Mouse (Mus musculus): ENCODE measurements around the gene Tmem104.

Tmem104 gene

GRCm38 (mm10) chr11:115228430-115228829 is 41.1 kb downstream of the Tmem104 start:
- no peak for DNase-seq (ENCODE audit: low read depth in 2 of 2, low spot score in 2 of 2)

- no peak for DNase-seq (ENCODE audit: low read depth in 2 of 2, low spot score in 2 of 2)
Observed at GRCm38 (mm10) chr11:115229021-115229930, 42.0 kb downstream of the Tmem104 start.

DNA sequence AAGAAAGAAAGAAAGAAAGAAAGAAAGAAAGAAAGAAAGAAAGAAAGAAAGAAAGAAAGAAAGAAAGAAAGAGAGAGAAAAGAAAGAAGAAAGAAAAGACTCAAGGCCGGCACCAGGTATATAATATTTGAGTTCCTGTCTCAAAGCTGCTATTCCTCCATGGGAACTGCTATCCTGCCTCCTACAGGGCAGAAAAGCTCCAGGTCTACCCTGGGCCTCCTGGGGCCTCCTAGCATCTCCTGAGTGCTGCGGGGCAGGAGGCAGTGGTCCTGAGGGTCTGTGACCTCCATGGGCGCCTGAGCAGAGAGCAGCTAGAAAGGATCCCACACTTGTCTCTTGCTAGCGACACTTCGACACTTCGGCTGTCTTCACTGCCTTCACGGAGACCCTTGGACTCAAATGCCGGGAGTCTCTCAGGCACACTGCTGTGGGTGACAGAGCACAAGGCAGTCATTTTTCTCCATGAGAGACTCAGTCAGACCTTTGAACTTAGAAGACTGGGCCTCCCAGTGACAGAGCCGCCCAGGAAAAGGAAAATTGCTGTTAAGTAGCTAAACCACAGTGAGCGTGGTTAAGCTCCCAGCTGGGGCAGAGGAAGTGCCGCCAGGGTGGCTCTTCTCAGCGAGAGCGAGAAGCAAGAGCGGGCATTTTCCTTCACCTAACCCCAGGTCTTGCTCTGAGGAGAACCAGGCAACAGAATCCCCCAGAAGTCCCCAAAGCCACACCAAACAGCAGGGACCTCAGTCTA is 44.1 kb downstream of the Tmem104 start:
- peak; percentile 52 to 64 for DNase-seq (ENCODE audit: low read depth in 2 of 2, low spot score in 2 of 2)

- no peak for DNase-seq (ENCODE audit: low read depth in 2 of 2, low spot score in 2 of 2)
Observed at GRCm38 (mm10) chr11:115231924-115232323, 44.6 kb downstream of the Tmem104 start.

GRCm38 (mm10) chr11:115232889-115233288 is 45.6 kb downstream of the Tmem104 start:
- DNase-seq (ENCODE audit: low read depth in 2 of 2, low spot score in 2 of 2), result no peak

DNA sequence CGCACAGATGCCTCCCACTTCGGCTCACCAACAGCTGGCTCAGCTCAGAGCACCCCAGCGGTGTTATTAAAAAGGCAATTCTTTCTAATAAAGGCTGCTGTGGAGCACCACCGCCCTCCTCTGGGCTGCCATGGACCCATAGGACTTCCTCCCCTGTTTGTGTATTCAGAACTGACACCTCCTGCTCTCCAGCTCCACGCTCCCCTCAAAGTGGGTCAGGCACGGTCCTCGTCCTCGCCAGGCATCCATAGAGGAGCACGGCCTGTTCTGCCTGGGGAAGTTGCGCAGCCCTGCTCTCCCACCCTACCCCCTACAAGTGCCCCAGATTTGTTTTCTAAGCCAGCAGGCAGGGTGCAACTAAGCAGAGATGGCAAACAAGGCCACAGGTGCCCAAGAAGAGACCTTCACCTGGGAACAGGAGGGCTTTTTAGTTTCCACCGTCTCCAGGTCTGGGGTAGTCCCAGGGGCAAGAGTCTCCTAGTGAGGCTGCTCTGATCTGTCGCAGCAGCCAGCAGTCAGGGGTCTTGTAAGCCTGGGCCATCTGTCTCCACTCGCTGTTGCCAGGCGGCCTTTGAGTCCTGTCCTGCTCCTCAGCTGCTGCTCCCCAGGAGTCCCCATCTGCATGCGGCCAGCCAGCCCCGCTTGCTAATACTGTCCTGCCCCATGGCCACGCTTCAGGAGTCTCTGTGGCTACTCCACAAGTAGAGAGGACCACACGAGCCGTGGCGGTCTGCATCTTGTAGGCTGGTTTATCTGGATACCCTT is 46.4 kb downstream of the Tmem104 start:
- no peak for DNase-seq (ENCODE audit: low read depth in 2 of 2, low spot score in 2 of 2)

- no peak for DNase-seq (ENCODE audit: low read depth in 2 of 2, low spot score in 2 of 2)
Observed at GRCm38 (mm10) chr11:115234320-115235044, 47.2 kb downstream of the Tmem104 start.

DNA sequence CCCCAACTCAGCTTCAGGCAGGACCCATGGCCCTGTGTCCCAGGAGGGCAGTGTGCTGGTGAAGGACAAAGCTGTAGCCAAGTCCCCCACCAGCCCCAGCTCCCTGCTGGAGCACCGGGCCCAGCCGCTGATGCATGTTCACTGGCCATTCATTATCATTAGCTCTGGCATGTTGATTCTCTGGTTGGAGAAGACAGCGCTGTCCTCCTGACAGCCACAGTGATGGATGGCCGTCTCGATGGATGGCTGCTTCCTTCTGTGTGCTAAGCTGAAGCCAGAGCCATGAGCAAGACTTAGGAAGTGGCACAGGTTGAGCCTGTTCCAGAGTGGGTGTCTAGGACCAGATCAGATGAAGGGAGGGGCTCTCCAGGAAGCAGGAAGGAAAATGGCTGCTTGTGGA is 49.3 kb downstream of the Tmem104 start:
- DNase-seq (ENCODE audit: low read depth in 2 of 2, low spot score in 2 of 2), result no peak

DNA sequence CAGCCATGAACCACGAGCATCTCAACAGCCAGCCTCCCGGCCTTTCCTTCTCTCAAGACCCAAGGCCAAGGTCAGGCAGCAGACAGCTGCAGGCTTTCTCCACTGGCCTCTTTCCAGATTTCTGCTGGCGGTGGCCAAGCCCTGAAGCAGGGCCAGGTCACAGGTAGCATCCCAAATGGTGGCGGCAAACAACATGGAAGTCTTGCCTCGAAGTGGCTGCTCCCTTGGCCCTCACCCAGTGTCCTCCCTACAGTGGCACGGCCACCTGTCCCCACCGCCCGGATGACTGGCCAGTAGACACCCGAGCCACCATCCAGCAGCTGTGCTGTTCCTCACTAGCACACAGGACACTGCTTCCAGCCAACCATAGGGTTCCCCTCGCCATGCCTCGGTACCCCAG is 54.1 kb downstream of the Tmem104 start:
- DNase-seq (ENCODE audit: low read depth in 2 of 2, low spot score in 2 of 2), result no peak

DNA sequence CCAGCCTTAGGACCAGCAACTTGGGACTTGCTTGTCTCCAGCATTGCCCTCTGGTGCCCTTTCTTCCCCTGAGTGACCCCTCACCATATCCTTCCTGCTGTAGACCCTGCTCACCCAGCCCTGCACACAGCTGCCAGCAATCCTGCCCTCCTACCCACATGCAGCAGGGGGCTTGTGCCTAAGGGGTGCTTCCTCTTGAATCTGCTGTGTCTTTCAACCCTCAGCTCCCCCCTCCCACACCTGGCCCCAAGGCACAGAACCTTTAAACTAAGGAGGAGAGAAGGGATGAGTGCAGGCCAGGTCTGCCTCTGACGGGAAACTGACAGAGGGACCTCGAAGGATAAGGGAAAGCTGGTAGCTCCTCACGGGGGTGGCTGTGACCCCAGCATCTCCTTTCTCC is 55.5 kb downstream of the Tmem104 start:
- no peak for DNase-seq (ENCODE audit: low read depth in 2 of 2, low spot score in 2 of 2)

DNA sequence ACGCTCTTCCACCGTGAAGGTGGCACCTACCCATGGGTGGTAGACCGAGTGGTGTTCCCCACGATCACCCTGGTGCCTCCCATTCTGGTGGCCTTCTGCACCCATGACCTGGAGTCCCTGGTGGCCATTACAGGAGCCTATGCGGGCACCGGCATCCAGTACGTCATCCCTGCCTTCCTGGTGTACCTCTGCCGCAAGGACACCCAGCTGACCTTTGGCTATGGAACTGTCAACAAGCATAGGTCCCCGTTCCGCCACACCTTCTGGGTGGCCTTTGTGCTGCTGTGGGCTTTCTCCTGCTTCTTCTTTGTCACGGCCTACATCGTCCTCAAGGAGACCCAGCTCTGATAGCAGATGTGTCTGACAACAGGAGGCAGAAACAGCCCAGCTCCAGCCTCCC is 56.5 kb downstream of the Tmem104 start:
- DNase-seq (ENCODE audit: low read depth in 2 of 2, low spot score in 2 of 2), result no peak

- no peak for DNase-seq (ENCODE audit: low read depth in 2 of 2, low spot score in 2 of 2)
Observed at GRCm38 (mm10) chr11:115244840-115245239, 57.6 kb downstream of the Tmem104 start.

DNA sequence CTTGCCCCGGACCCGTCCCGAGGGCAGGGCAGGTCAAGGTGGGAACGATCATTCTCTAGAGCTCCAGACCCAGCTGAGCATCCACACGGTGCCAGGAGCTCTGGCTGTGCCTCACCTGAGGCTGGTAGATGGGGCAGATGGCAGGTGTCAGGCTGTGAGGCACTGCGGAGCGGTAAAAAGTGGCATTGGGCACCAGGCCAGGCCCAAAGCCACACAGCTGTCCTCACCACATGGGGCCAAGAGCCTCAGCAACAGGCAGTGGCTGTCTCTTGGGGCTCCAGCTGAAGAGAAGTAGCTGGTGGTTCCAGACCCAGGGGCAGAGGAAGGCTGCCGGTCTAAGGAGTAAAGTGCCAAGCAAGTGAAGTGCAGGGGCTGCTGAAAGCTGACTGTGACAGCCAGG is 59.1 kb downstream of the Tmem104 start:
- no peak for DNase-seq (ENCODE audit: low read depth in 2 of 2, low spot score in 2 of 2)

DNA sequence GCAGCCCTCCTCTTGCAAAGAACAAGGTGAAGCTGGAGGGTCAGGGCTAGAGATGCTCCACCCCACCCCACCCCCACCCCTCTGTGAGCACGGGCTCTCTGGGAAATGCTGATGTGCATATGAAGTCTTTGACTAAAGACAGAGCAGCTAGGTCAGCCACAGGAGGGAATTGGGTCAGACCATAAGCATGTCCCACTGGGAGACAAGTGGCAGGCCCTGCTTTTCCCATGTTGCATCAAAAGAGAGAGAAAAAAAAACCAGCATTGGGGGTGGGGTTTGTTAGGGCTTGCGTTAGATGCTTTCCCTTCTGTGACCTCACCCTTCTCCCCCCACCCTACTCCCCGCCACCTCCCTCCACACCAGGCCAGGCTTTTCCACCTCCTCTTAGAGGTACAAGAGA is 60.0 kb downstream of the Tmem104 start:
- no peak for DNase-seq (ENCODE audit: low read depth in 2 of 2, low spot score in 2 of 2)

- no peak for DNase-seq (ENCODE audit: low read depth in 2 of 2, low spot score in 2 of 2)
Observed at GRCm38 (mm10) chr11:115247945-115248344, 60.7 kb downstream of the Tmem104 start.

DNA sequence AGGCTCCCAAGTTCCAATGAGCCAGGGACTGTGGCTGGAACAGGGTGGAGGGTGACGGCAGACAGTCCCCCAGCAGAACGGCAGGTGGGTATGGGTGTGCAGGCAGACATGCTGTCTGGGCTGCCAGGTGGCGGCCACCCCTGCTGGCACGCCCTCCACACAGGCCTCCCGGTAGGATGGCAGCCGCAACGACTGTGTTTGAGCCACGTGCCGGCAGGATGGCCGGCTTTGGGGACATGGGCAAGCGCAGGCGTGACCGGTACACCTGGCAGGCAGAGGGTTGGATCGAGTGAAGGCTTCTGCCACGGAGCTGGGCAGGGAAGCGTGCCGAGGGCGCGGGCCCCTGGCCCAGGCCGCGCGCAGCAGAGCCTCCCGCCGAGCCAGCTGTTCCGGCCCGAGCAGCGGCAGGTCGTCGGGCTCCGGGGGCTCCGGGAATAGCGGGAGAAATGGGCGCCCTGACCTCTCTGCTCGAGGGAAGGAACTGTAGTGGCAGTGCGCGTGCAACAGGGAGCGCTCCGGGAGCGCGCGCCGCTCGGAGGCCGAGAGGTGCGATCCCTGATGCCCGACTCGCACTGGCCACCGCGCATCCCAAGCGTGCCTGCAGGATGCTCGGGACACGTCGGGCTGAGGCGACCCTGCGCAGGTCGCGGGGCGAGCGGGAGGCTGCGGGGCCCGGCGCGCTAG is 62.6 kb downstream of the Tmem104 start:
- no peak for DNase-seq (ENCODE audit: low read depth in 2 of 2, low spot score in 2 of 2)

DNA sequence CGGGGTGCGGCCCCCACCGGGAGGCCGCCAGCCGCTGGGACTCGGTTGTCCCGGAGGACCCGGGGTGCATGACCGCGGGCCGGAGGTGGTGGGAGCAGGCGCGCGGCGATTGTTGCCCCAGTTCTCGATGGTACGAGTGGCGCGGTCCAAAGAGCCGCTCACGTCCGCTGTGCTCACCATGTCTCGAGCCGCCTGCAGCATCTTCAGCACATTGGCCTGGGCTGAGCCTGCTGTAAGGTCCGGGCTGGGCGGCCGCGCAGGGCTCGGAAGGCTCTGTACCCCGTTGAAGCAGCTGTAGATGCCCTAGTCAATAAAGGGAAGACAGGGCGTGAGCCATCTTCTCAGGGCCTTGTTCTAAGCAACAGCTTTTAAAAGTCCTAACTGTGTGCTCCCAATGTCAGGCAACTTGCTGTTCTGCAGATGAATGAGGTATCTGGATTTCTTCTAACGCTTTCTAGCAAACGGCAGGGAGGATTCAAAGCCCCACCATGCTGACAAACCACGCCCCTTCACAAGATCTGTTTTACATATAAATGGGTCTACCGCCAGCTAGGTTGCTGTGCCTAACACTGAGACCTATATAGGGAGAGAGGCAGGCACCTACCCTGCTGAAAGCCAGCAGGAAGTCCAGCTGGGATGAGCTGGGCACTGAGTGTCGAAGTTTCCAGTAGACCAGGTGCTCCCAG is 63.3 kb downstream of the Tmem104 start:
- DNase-seq (ENCODE audit: low read depth in 2 of 2, low spot score in 2 of 2), result no peak

- no peak for DNase-seq (ENCODE audit: low read depth in 2 of 2, low spot score in 2 of 2)
Observed at GRCm38 (mm10) chr11:115251258-115251657, 64.0 kb downstream of the Tmem104 start.

GRCm38 (mm10) chr11:115257775-115258510 is 70.7 kb downstream of the Tmem104 start:
- no peak for DNase-seq (ENCODE audit: low read depth in 2 of 2, low spot score in 2 of 2)
